Mouse (Mus musculus) liver, adult 2 months (tissue): ENCODE data around the gene Prr14.

Experiments used
- CTCF ChIP-seq: fragments of 200-500 bp; IDR thresholded peaks from 2 replicates; pipeline ENCODE4 v1.5.1; 2011; ENCODE audit warnings: low read depth, low read length, control low read depth
- POLR2A ChIP-seq: fragments of 200-500 bp; IDR thresholded peaks from 2 replicates; pipeline ENCODE4 v1.6.1; 2011; ENCODE audit warnings: low read length, control low read depth; ENCODE audit not compliant: insufficient read depth; ENCODE audit errors: extremely low read depth

DNA sequence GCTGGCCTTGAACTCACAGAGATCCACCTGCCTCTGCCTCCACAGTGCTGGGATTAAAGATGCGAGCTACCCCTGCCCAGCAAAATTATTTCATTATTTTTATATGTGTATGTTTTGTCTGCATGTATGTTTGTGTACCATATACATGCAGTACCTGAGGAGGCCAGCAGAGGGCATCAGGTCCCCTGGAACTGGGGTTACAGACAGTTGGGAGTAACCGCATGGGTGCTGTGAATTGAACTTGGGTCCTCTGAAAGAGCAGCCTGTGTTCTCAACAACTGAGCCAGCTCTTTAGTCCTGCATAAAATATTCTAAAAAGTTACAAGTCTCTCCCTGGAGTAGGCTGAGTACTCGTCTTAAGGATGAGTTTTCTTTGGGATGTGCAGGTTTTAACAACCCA, 21.7 kb upstream of the Prr14 start:
- TF ChIP-seq CTCF: peak; percentile 52; the same call in 1 of the 2 replicates
- TF ChIP-seq POLR2A: no peak
